Mouse (Mus musculus): Measurements from ENCODE around the gene Poc5. TPM values are rescaled to one million over a fixed set of nuclear protein-coding genes. Genes with fewer than 3 reads are reported as not detected.

Poc5 gene
- total RNA-seq, 2 experiments from 2014 or later = 28.0 to 33.0 TPM

GRCm38 (mm10) chr13:96428531-96428930 is 40.4 kb downstream of the Poc5 start:
- no peak for DNase-seq (ENCODE audit: extremely low spot score in 1 of 2, low spot score in 1 of 2)

- peak; percentile 85 to 98 for DNase-seq (ENCODE audit: extremely low spot score in 1 of 2, low spot score in 1 of 2)
These were observed 43.6 kb downstream of the Poc5 start for GRCm38 (mm10) chr13:96431595-96432156.

- no peak for DNase-seq (ENCODE audit: extremely low spot score in 1 of 2, low spot score in 1 of 2)
These were observed 44.3 kb downstream of the Poc5 start for GRCm38 (mm10) chr13:96432376-96432811.

GRCm38 (mm10) chr13:96433041-96433440 is 44.9 kb downstream of the Poc5 start:
- no peak for DNase-seq (ENCODE audit: extremely low spot score in 1 of 2, low spot score in 1 of 2)

- no peak for DNase-seq (ENCODE audit: extremely low spot score in 1 of 2, low spot score in 1 of 2)
These were observed 45.6 kb downstream of the Poc5 start for GRCm38 (mm10) chr13:96433648-96434190.

GRCm38 (mm10) chr13:96434899-96435331 is 46.8 kb downstream of the Poc5 start:
- no peak for DNase-seq (ENCODE audit: extremely low spot score in 1 of 2, low spot score in 1 of 2)

GRCm38 (mm10) chr13:96435793-96436192 is 47.7 kb downstream of the Poc5 start:
- DNase-seq (ENCODE audit: extremely low spot score in 1 of 2, low spot score in 1 of 2) = no peak

- DNase-seq (ENCODE audit: extremely low spot score in 1 of 2, low spot score in 1 of 2) = no peak
These were observed 48.8 kb downstream of the Poc5 start for GRCm38 (mm10) chr13:96436921-96437320.

GRCm38 (mm10) chr13:96440436-96440835 is 52.3 kb downstream of the Poc5 start:
- no peak for DNase-seq (ENCODE audit: extremely low spot score in 1 of 2, low spot score in 1 of 2)

GRCm38 (mm10) chr13:96450205-96450856 is 62.2 kb downstream of the Poc5 start:
- DNase-seq (ENCODE audit: extremely low spot score in 1 of 2, low spot score in 1 of 2) = no peak

- no peak for DNase-seq (ENCODE audit: extremely low spot score in 1 of 2, low spot score in 1 of 2)
These were observed 62.8 kb downstream of the Poc5 start for GRCm38 (mm10) chr13:96450869-96451268.

GRCm38 (mm10) chr13:96451386-96452140 is 63.5 kb downstream of the Poc5 start:
- no peak for DNase-seq (ENCODE audit: extremely low spot score in 1 of 2, low spot score in 1 of 2)

- no peak for DNase-seq (ENCODE audit: extremely low spot score in 1 of 2, low spot score in 1 of 2)
These were observed 64.5 kb downstream of the Poc5 start for GRCm38 (mm10) chr13:96452621-96453020.

- no peak for DNase-seq (ENCODE audit: extremely low spot score in 1 of 2, low spot score in 1 of 2)
These were observed 66.2 kb downstream of the Poc5 start for GRCm38 (mm10) chr13:96454288-96454687.

GRCm38 (mm10) chr13:96457566-96457965 is 69.5 kb downstream of the Poc5 start:
- no peak for DNase-seq (ENCODE audit: extremely low spot score in 1 of 2, low spot score in 1 of 2)

GRCm38 (mm10) chr13:96458018-96458417 is 69.9 kb downstream of the Poc5 start:
- no peak for DNase-seq (ENCODE audit: extremely low spot score in 1 of 2, low spot score in 1 of 2)

- no peak for DNase-seq (ENCODE audit: extremely low spot score in 1 of 2, low spot score in 1 of 2)
These were observed 70.5 kb downstream of the Poc5 start for GRCm38 (mm10) chr13:96458606-96459005.

GRCm38 (mm10) chr13:96462644-96463043 is 74.5 kb downstream of the Poc5 start:
- no peak for DNase-seq (ENCODE audit: extremely low spot score in 1 of 2, low spot score in 1 of 2)

- no peak for DNase-seq (ENCODE audit: extremely low spot score in 1 of 2, low spot score in 1 of 2)
These were observed 77.2 kb downstream of the Poc5 start for GRCm38 (mm10) chr13:96465315-96465714.

Measured in layer of hippocampus, postnatal 25 days (tissue).